In genomic region chr14:20793758-20794531, GRCm38 (mm10) we compare ENCODE assay signal across 8 mouse cellular contexts. TPM values are rescaled to one million over a fixed set of nuclear protein-coding genes. Genes with fewer than 3 reads are reported as not detected.
DNase-seq lines count a peak whose midpoint lies in the region; ATAC-seq lines count a peak whose summit lies in the region.

TSS of gene Camk2g (minus strand) at chr14:20794088.

- no peaks in the 10 kb centered on the region for H3K9me3 ChIP-seq in heart, embryonic 14.5 days (ENCODE audit: control insufficient read depth, low read length)
- no peaks in the 10 kb centered on the region for H3K9me3 ChIP-seq in neural tube, embryonic 14.5 days (ENCODE audit: control insufficient read depth, low read length)

- DNase-seq in brain, adult 2 months (ENCODE audit: low read depth, low spot score): peak; percentile 89
- DNase-seq in kidney, postnatal 14 days: peak; percentile 92
- peak; percentile 87 to 89 for DNase-seq in lung, adult 18-20 months
- DNase-seq in testis, postnatal 10 days (ENCODE audit: low spot score): peak; percentile 91

- under 1% methylated on average over 32 of the region's 76 CpGs for WGBS in heart, embryonic 14.5 days
- WGBS in neural tube, embryonic 14.5 days: under 1% methylated on average over 46 of the region's 76 CpGs

- peak within 1 kb of the TSS; percentile 85 to 90 for H3K27ac ChIP-seq in heart, embryonic 14.5 days (replicated peaks in 1 of 2; ENCODE audit: control insufficient read depth in 1 of 2, insufficient read depth in 1 of 2, low read depth in 2 of 2, low read length in 2 of 2)
- H3K27ac ChIP-seq in neural tube, embryonic 14.5 days (ENCODE audit: low read depth, low read length): peak within 1 kb of the TSS; percentile 83

- H3K4me3 ChIP-seq in heart, embryonic 14.5 days (ENCODE audit: control insufficient read depth in 1 of 2, insufficient read depth in 1 of 2, low read depth in 1 of 2, low read length in 2 of 2): peak within 1 kb of the TSS; percentile 93 to 96
- H3K4me3 ChIP-seq in neural tube, embryonic 14.5 days (ENCODE audit: low read depth, low read length): peak within 1 kb of the TSS; percentile 71

- peak within 1 kb of the TSS; percentile 89 for H3K9ac ChIP-seq in heart, embryonic 14.5 days (ENCODE audit: low read length)
- H3K9ac ChIP-seq in neural tube, embryonic 14.5 days (replicated peaks; ENCODE audit: low read depth, low read length): peak within 1 kb of the TSS; percentile 85

- H3K27me3 ChIP-seq in heart, embryonic 14.5 days (ENCODE audit: control insufficient read depth, insufficient read depth, low read length): no peaks in the 10 kb centered on the region
- no peaks in the 10 kb centered on the region for H3K27me3 ChIP-seq in neural tube, embryonic 14.5 days (ENCODE audit: control insufficient read depth, insufficient read depth, low read length)

- peak within 1 kb of the TSS; percentile 90 for H3K4me2 ChIP-seq in heart, embryonic 14.5 days (ENCODE audit: low read length)
- H3K4me2 ChIP-seq in neural tube, embryonic 14.5 days (ENCODE audit: low read depth, low read length): peak within 1 kb of the TSS; percentile 74

- peaks cover 37% of the 10 kb centered on the region for H3K36me3 ChIP-seq in heart, embryonic 14.5 days (ENCODE audit: control insufficient read depth, insufficient read depth, low read length)
- H3K36me3 ChIP-seq in neural tube, embryonic 14.5 days (ENCODE audit: control insufficient read depth, insufficient read depth, low read length): peaks cover 7% of the 10 kb centered on the region

- peak; percentile 75 for ATAC-seq in CD4-positive, CD25-positive, alpha-beta regulatory T cell, adult 4 months
- peak; percentile 91 for ATAC-seq in erythroblast, adult 5-6 weeks (replicated peaks; ENCODE audit: low FRiP score, poor library complexity, severe bottlenecking)
- peak; percentile 89 for ATAC-seq in heart, embryonic 14.5 days (ENCODE audit: insufficient number of reproducible peaks, insufficient read depth, low FRiP score, low read depth)
- ATAC-seq in neural tube, embryonic 14.5 days (ENCODE audit: low read depth): peak; percentile 88

- peaks cover 7 to 36% of the 10 kb centered on the region in 2 experiments for H3K4me1 ChIP-seq in heart, embryonic 14.5 days (ENCODE audit: control insufficient read depth in 2 of 2, insufficient read depth in 2 of 2, low read length in 2 of 2)
- H3K4me1 ChIP-seq in neural tube, embryonic 14.5 days (ENCODE audit: control insufficient read depth, insufficient read depth, low read length): peaks cover 24% of the 10 kb centered on the region

RNA-seq across cellular contexts. Expression of gene Camk2g, which starts in this region (rescaled TPM):
- polyA plus RNA-seq in CD4-positive, CD25-positive, alpha-beta regulatory T cell, adult 4 months (2017; shearing (Covaris generic)): 10 to 100 TPM; 32.6 to 37.8 TPM
- 4.0 and 9.8 TPM in 2 replicates for total RNA-seq in erythroblast, adult 5-6 weeks (2015; ENCODE audit: low replicate concordance)
- 12.7 and 14.6 TPM in 2 replicates for total RNA-seq in erythroblast, adult 5-6 weeks (2017; ENCODE audit: low replicate concordance)
- 64.0 and 72.1 TPM in 2 replicates for polyA plus RNA-seq in heart, embryonic 14.5 days (2014; fragmentation: Nextera tagmentation; extraction: Ambion mirVana)
- polyA plus RNA-seq in neural tube, embryonic 14.5 days (2014; fragmentation: Nextera tagmentation; extraction: Ambion mirVana): 215 and 232 TPM in 2 replicates

Comparison
In these comparisons a context has a peak if more than half of its experiments do, and no peak if none do; other contexts are left out.
1. Peak in every context shown above with its lines: DNase-seq, ATAC-seq, H3K4me3 ChIP-seq and H3K27ac ChIP-seq.